In genomic region chr11:48219157-48219556, GRCm38 (mm10) we compare ENCODE assay signal across 17 mouse cellular contexts.
"Had no signal": no experiment of that assay in that cellular context is flagged by ENCODE, and none has a peak within 500 bp of the region (broad histone marks: within the 10 kb centered on the region; RNA-seq: fewer than 3 reads in every experiment).

No protein-coding gene starts in this region.

- H3K4me3 ChIP-seq: neural tube, embryonic 12.5 days; neural tube, embryonic 13.5 days; neural tube, embryonic 15.5 days; stomach, embryonic 15.5 days had no signal

- DNase-seq: retina, postnatal 1 day; right cerebral cortex, adult 18-20 months; right cerebral cortex, postnatal 14 days; right cerebral cortex, postnatal 25 days; right cerebral cortex, postnatal 4 days; spleen, adult 18-20 months; thymus, adult 18-20 months; thymus, adult 2 months; thymus, postnatal 14 days; thymus, postnatal 25 days; thymus, postnatal 36 days; thymus, postnatal 4 days had no signal

- H3K27ac ChIP-seq: neural tube, embryonic 12.5 days; neural tube, embryonic 13.5 days; neural tube, embryonic 15.5 days; stomach, embryonic 15.5 days; stomach, postnatal 0 days had no signal

- H3K9ac ChIP-seq: neural tube, embryonic 12.5 days; neural tube, embryonic 13.5 days; neural tube, embryonic 15.5 days; stomach, embryonic 15.5 days had no signal

- H3K4me2 ChIP-seq: neural tube, embryonic 12.5 days; neural tube, embryonic 13.5 days; neural tube, embryonic 15.5 days; stomach, embryonic 15.5 days had no signal

- H3K4me1 ChIP-seq: neural tube, embryonic 12.5 days; neural tube, embryonic 13.5 days; neural tube, embryonic 15.5 days; stomach, embryonic 15.5 days had no signal

- H3K36me3 ChIP-seq: neural tube, embryonic 12.5 days; neural tube, embryonic 13.5 days; neural tube, embryonic 15.5 days; stomach, embryonic 15.5 days had no signal

- H3K9me3 ChIP-seq: neural tube, embryonic 12.5 days; neural tube, embryonic 13.5 days; neural tube, embryonic 15.5 days; stomach, embryonic 15.5 days had no signal

- H3K27me3 ChIP-seq: neural tube, embryonic 12.5 days; neural tube, embryonic 13.5 days; neural tube, embryonic 15.5 days; stomach, embryonic 15.5 days had no signal
